15 mouse cellular contexts compared by ENCODE assay signal in genomic region chr11:4461154-4461553, GRCm38 (mm10). TPM values are rescaled to one million over a fixed set of nuclear protein-coding genes. Genes with fewer than 3 reads are reported as not detected.
A peak's percentile ranks its signal among the peaks of the same experiment; 100 is the strongest.
DNase-seq lines count a peak whose midpoint lies in the region; ATAC-seq and TF ChIP-seq lines count a peak whose summit lies in the region.
"Had no signal": no experiment of that assay in that cellular context is flagged by ENCODE, and none has a peak within 500 bp of the region (broad histone marks: within the 10 kb centered on the region; RNA-seq: fewer than 3 reads in every experiment).

No protein-coding gene starts in this region.

- DNase-seq in intestine, embryonic 14.5 days (ENCODE audit: low spot score), result peak; percentile 73
- DNase-seq in brain, embryonic 14.5 days (ENCODE audit: low read depth), result peak; percentile 19
- peak; percentile 66 for DNase-seq in limb, embryonic 11.5 days (ENCODE audit: low spot score)
- DNase-seq in adrenal gland, postnatal 4 days (ENCODE audit: low spot score in 2 of 2), result no peak
- DNase-seq in frontal cortex, postnatal 10 days (ENCODE audit: low spot score in 2 of 2), result no peak
- no peak for DNase-seq in spleen, adult 18-20 months
- DNase-seq: forebrain, postnatal 0 days; lung, adult 18-20 months had no signal

- no peak for TF ChIP-seq POLR2A in brain, embryonic 14.5 days (IDR thresholded peaks at IDR 0.05; ENCODE audit: borderline replicate concordance, extremely low read depth, insufficient read depth, insufficient read length, poor library complexity, severe bottlenecking)

- no peaks in the 10 kb centered on the region for H3K27me3 ChIP-seq in intestine, embryonic 14.5 days (replicated peaks; ENCODE audit: control insufficient read depth, insufficient read depth, low read length)
- H3K27me3 ChIP-seq in intestine, embryonic 16.5 days (replicated peaks; ENCODE audit: control insufficient read depth, insufficient read depth, low read length), result no peaks in the 10 kb centered on the region
- no peaks in the 10 kb centered on the region; the same call in 1 of the 2 replicates for H3K27me3 ChIP-seq in E14TG2a.4 (ENCODE audit: insufficient read depth, low read length)
- no peaks in the 10 kb centered on the region for H3K27me3 ChIP-seq in limb, embryonic 11.5 days (ENCODE audit: control insufficient read depth, insufficient read depth, low read length)
- H3K27me3 ChIP-seq: embryonic facial prominence, embryonic 12.5 days; hindbrain, embryonic 13.5 days had no signal

- WGBS in intestine, embryonic 14.5 days, result 11% methylated on average over 12 of the region's 12 CpGs
- whole genome bisulfite sequencing in intestine, embryonic 16.5 days, result 16% methylated on average over 12 of the region's 12 CpGs
- 11% methylated on average over 12 of the region's 12 CpGs for WGBS in limb, embryonic 11.5 days

- H3K4me3 ChIP-seq in intestine, embryonic 14.5 days (ENCODE audit: low read depth, low read length), result no peak overlapping the region
- H3K4me3 ChIP-seq in intestine, embryonic 16.5 days (ENCODE audit: low read length), result no peak overlapping the region
- peak overlapping the region; percentile 59 for H3K4me3 ChIP-seq in E14TG2a.4 (replicated peaks; ENCODE audit: low read length)
- no peak overlapping the region for H3K4me3 ChIP-seq in limb, embryonic 11.5 days (ENCODE audit: low read depth, low read length)
- H3K4me3 ChIP-seq: embryonic facial prominence, embryonic 12.5 days; hindbrain, embryonic 13.5 days had no signal

- no peaks in the 10 kb centered on the region for H3K4me1 ChIP-seq in intestine, embryonic 14.5 days (replicated peaks; ENCODE audit: control insufficient read depth, insufficient read depth, low read length)
- no peaks in the 10 kb centered on the region for H3K4me1 ChIP-seq in intestine, embryonic 16.5 days (ENCODE audit: control insufficient read depth, insufficient read depth, low read length)
- peaks cover 88% of the 10 kb centered on the region for H3K4me1 ChIP-seq in E14TG2a.4 (replicated peaks; ENCODE audit: low read depth, low read length)
- H3K4me1 ChIP-seq in limb, embryonic 11.5 days (ENCODE audit: control insufficient read depth, insufficient read depth, low read length), result 0 out of 2 replicates have a peak, but pooled peaks cover 2% of the 10 kb centered on the region
- H3K4me1 ChIP-seq: embryonic facial prominence, embryonic 12.5 days; hindbrain, embryonic 13.5 days had no signal

- H3K9me3 ChIP-seq in intestine, embryonic 14.5 days (ENCODE audit: control insufficient read depth, low read length), result no peaks in the 10 kb centered on the region
- no peaks in the 10 kb centered on the region for H3K9me3 ChIP-seq in intestine, embryonic 16.5 days (ENCODE audit: control insufficient read depth, low read length)
- H3K9me3 ChIP-seq in E14TG2a.4 (ENCODE audit: low read length), result no peaks in the 10 kb centered on the region
- no peaks in the 10 kb centered on the region for H3K9me3 ChIP-seq in limb, embryonic 11.5 days (ENCODE audit: control insufficient read depth, low read length)
- H3K9me3 ChIP-seq: embryonic facial prominence, embryonic 12.5 days; hindbrain, embryonic 13.5 days had no signal

- H3K9ac ChIP-seq in intestine, embryonic 14.5 days (ENCODE audit: low read length), result no peak overlapping the region
- H3K9ac ChIP-seq in intestine, embryonic 16.5 days (ENCODE audit: low read depth, low read length), result no peak overlapping the region
- H3K9ac ChIP-seq in limb, embryonic 11.5 days (ENCODE audit: low read length), result no peak overlapping the region
- H3K9ac ChIP-seq: embryonic facial prominence, embryonic 12.5 days; forebrain, postnatal 0 days; hindbrain, embryonic 13.5 days had no signal

- H3K36me3 ChIP-seq in intestine, embryonic 14.5 days (ENCODE audit: control insufficient read depth, insufficient read depth, low read length), result no peaks in the 10 kb centered on the region
- no peaks in the 10 kb centered on the region for H3K36me3 ChIP-seq in intestine, embryonic 16.5 days (ENCODE audit: control insufficient read depth, insufficient read depth, low read length)
- H3K36me3 ChIP-seq in E14TG2a.4 (ENCODE audit: insufficient read depth, low read length), result no peaks in the 10 kb centered on the region
- no peaks in the 10 kb centered on the region for H3K36me3 ChIP-seq in limb, embryonic 11.5 days (ENCODE audit: control insufficient read depth, insufficient read depth, low read length)
- H3K36me3 ChIP-seq: embryonic facial prominence, embryonic 12.5 days; hindbrain, embryonic 13.5 days had no signal

- no peak overlapping the region for H3K4me2 ChIP-seq in intestine, embryonic 14.5 days (ENCODE audit: low read length)
- H3K4me2 ChIP-seq in intestine, embryonic 16.5 days (ENCODE audit: low read depth, low read length), result no peak overlapping the region
- no peak overlapping the region for H3K4me2 ChIP-seq in limb, embryonic 11.5 days (ENCODE audit: low read depth, severe bottlenecking)
- H3K4me2 ChIP-seq: embryonic facial prominence, embryonic 12.5 days; hindbrain, embryonic 13.5 days had no signal

- no peak for TF ChIP-seq CTCF in E14TG2a.4 (conservative IDR thresholded peaks at IDR 0.05; ENCODE audit: low read length)
- no peak for TF ChIP-seq CTCF in brain, embryonic 14.5 days (IDR thresholded peaks at IDR 0.05; ENCODE audit: borderline replicate concordance, extremely low read depth, insufficient read depth, insufficient read length)

- ATAC-seq in intestine, embryonic 14.5 days (replicated peaks; ENCODE audit: low FRiP score, low TSS enrichment, low read depth), result no peak
- no peak for ATAC-seq in intestine, embryonic 16.5 days
- no peak for ATAC-seq in limb, embryonic 11.5 days (ENCODE audit: insufficient number of reproducible peaks, low FRiP score, low TSS enrichment, low read depth)
- ATAC-seq: CD4-positive, CD25-positive, alpha-beta regulatory T cell, adult 4 months; forebrain, postnatal 0 days had no signal

- H3K27ac ChIP-seq in intestine, embryonic 14.5 days (ENCODE audit: low read depth), result no peak overlapping the region
- H3K27ac ChIP-seq in intestine, embryonic 16.5 days (ENCODE audit: low read length), result no peak overlapping the region
- H3K27ac ChIP-seq in limb, embryonic 11.5 days (replicated peaks; ENCODE audit: low read depth, low read length), result no peak overlapping the region
- H3K27ac ChIP-seq: embryonic facial prominence, embryonic 12.5 days; hindbrain, embryonic 13.5 days had no signal

RNA-seq across cellular contexts. Expression of gene Hormad2, which starts 20.2 kb away (rescaled TPM):
- polyA plus RNA-seq in intestine, embryonic 14.5 days (2014; fragmentation: Nextera tagmentation; extraction: Ambion mirVana), result 0.17 and 0.34 TPM in 2 replicates
- polyA plus RNA-seq in intestine, embryonic 16.5 days (2015; fragmentation: Nextera tagmentation; extraction: Ambion mirVana), result 0.22 and 0.35 TPM in 2 replicates
- polyA plus RNA-seq in brain, embryonic 14.5 days (2012; rRNA removed), result 0.08 and 0.10 TPM in 2 replicates
- 0.35 and 0.79 TPM in 2 replicates for polyA plus RNA-seq in limb, embryonic 11.5 days (2014; fragmentation: Nextera tagmentation; extraction: Ambion mirVana)
- total RNA-seq in adrenal gland, postnatal 4 days (2021), result 1 to 10 TPM; 4.3 TPM
- total RNA-seq: forebrain, postnatal 0 days; left cerebral cortex, postnatal 25 days; monocyte, adult 5-6 weeks had no signal
- polyA plus RNA-seq: forebrain, postnatal 0 days; hindbrain, embryonic 13.5 days had no signal

Comparison
In these comparisons a context has a peak if more than half of its experiments do, and no peak if none do; other contexts are left out.
1. DNase-seq: peak in intestine, embryonic 14.5 days (single experiment), brain, embryonic 14.5 days (single experiment) and limb, embryonic 11.5 days (single experiment); none in adrenal gland, postnatal 4 days (0 of 2), frontal cortex, postnatal 10 days (0 of 2) and spleen, adult 18-20 months (0 of 2).